Mouse (Mus musculus): ENCODE measurements around the gene Kcnc1.

- TF ChIP-seq POLR2A (IDR thresholded peaks at IDR 0.05; ENCODE audit: low read depth, low read length) (no peak), CTCF (IDR thresholded peaks at IDR 0.05; ENCODE audit: borderline replicate concordance, insufficient read depth, low read length) (no peak)
Observed at GRCm38 (mm10) chr7:46350119-46350702, 46.1 kb upstream of the Kcnc1 start.
